Mouse (Mus musculus): ENCODE results near the gene D430042O09Rik. TPM values are rescaled to one million over a fixed set of nuclear protein-coding genes. Genes with fewer than 3 reads are reported as not detected.

Gene D430042O09Rik
- polyA plus RNA-seq, 1 experiment: 3.7 TPM

DNA sequence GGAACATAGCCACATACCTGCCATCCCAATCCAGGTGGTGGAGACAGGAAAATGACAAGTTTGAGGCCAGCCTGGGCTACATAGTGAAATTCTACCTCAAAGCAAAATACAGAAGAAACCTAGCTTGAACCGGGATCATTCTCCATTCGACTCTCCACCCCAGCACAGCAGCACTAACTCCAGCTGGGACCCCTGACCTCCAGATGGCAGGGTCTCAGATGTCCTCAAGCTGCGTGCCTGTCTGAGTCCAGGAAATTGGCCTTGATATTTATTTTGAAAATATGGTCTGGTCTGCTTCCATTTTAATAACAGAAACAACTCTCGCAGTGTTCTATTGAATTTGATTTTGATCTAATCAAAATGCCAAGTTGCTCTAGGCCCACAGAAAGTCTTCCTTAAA is 179.4 kb downstream of the D430042O09Rik start:
- TF ChIP-seq FOSL1 (IDR thresholded peaks at IDR 0.05; ENCODE audit: insufficient read depth, low read length, poor library complexity, severe bottlenecking) (no peak), MYOG (IDR thresholded peaks at IDR 0.05; ENCODE audit: control insufficient read depth, extremely low read depth, insufficient read length) (no peak), MYOD1 (IDR thresholded peaks at IDR 0.05; ENCODE audit: control insufficient read depth, insufficient read length, low read depth) (no peak), CEBPB (IDR thresholded peaks at IDR 0.05; ENCODE audit: low read depth) (no peak), USF1 (IDR thresholded peaks at IDR 0.05; ENCODE audit: low read depth) (no peak), MAX (IDR thresholded peaks at IDR 0.05) (no peak), CTCF (IDR thresholded peaks at IDR 0.05; ENCODE audit: control insufficient read depth, insufficient read depth, insufficient read length) (no peak)
- Histone ChIP-seq H3K36me3 (ENCODE audit: control insufficient read depth, insufficient read depth) (no peaks in the 10 kb centered on the region), H3K79me3 (ENCODE audit: low read depth) (no peaks in the 10 kb centered on the region), H3K4me3 (ENCODE audit: insufficient read depth, poor library complexity, severe bottlenecking) (no peak overlapping the region), H3K27me3 (ENCODE audit: control insufficient read depth, insufficient read depth, insufficient read length) (peaks cover 28% of the 10 kb centered on the region), H3ac (ENCODE audit: control insufficient read depth, insufficient read length, low read depth) (no peak overlapping the region), H3K79me2 (ENCODE audit: control insufficient read depth, insufficient read depth) (no peaks in the 10 kb centered on the region)

DNA sequence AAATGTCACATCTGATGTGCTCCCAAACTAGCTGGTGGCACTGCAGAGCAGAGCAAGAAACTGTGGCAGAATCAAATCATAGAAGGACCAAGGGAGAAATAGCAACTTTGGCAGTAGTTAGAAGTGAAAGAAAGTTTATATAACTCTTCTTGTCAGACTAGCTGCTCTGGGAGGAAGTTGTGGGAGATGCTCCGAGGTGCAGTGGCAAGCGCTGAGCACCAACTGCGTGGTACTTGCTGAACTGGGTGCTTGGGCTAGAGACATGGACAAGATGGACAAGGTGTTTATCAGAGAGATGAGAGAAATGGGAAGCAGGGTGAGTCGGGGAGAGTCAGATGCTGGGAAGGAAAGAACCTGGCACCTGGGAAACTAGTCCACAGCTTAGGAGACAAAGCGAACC is 180.1 kb downstream of the D430042O09Rik start:
- H3K36me3 ChIP-seq (ENCODE audit: control insufficient read depth, insufficient read depth): no peaks in the 10 kb centered on the region
- no peak overlapping the region for H3K4me3 ChIP-seq (ENCODE audit: insufficient read depth, poor library complexity, severe bottlenecking)
- no peaks in the 10 kb centered on the region for H3K79me2 ChIP-seq (ENCODE audit: control insufficient read depth, insufficient read depth)
- H3ac ChIP-seq (ENCODE audit: control insufficient read depth, insufficient read length, low read depth): no peak overlapping the region
- no peak for TF ChIP-seq CTCF (IDR thresholded peaks at IDR 0.05; ENCODE audit: control insufficient read depth, insufficient read depth, insufficient read length)
- no peak for TF ChIP-seq USF1 (IDR thresholded peaks at IDR 0.05; ENCODE audit: low read depth)
- no peak for TF ChIP-seq FOSL1 (IDR thresholded peaks at IDR 0.05; ENCODE audit: insufficient read depth, low read length, poor library complexity, severe bottlenecking)
- no peak for TF ChIP-seq MYOD1 (IDR thresholded peaks at IDR 0.05; ENCODE audit: control insufficient read depth, insufficient read length, low read depth)
- TF ChIP-seq MAX (IDR thresholded peaks at IDR 0.05): no peak
- TF ChIP-seq CEBPB (IDR thresholded peaks at IDR 0.05; ENCODE audit: low read depth): no peak
- no peaks in the 10 kb centered on the region for H3K79me3 ChIP-seq (ENCODE audit: low read depth)
- H3K27me3 ChIP-seq (ENCODE audit: control insufficient read depth, insufficient read depth, insufficient read length): peaks cover 33% of the 10 kb centered on the region

- H3K36me3 ChIP-seq (ENCODE audit: control insufficient read depth, insufficient read depth): no peaks in the 10 kb centered on the region
- peaks cover 35% of the 10 kb centered on the region for H3K27me3 ChIP-seq (ENCODE audit: control insufficient read depth, insufficient read depth, insufficient read length)
- H3K4me3 ChIP-seq (ENCODE audit: insufficient read depth, poor library complexity, severe bottlenecking): no peak overlapping the region
- no peaks in the 10 kb centered on the region for H3K79me2 ChIP-seq (ENCODE audit: control insufficient read depth, insufficient read depth)
- no peak overlapping the region for H3ac ChIP-seq (ENCODE audit: control insufficient read depth, insufficient read length, low read depth)
- no peaks in the 10 kb centered on the region for H3K79me3 ChIP-seq (ENCODE audit: low read depth)
- TF ChIP-seq MYOG (IDR thresholded peaks at IDR 0.05; ENCODE audit: control insufficient read depth, extremely low read depth, insufficient read length) (no peak), USF1 (IDR thresholded peaks at IDR 0.05; ENCODE audit: low read depth) (no peak), MYOD1 (IDR thresholded peaks at IDR 0.05; ENCODE audit: control insufficient read depth, insufficient read length, low read depth) (no peak), CTCF (IDR thresholded peaks at IDR 0.05; ENCODE audit: control insufficient read depth, insufficient read depth, insufficient read length) (no peak), CEBPB (IDR thresholded peaks at IDR 0.05; ENCODE audit: low read depth) (no peak), MAX (IDR thresholded peaks at IDR 0.05) (no peak), FOSL1 (IDR thresholded peaks at IDR 0.05; ENCODE audit: insufficient read depth, low read length, poor library complexity, severe bottlenecking) (no peak)
These were observed 180.7 kb downstream of the D430042O09Rik start for GRCm38 (mm10) chr7:125888373-125888772.

- Histone ChIP-seq H3K79me3 (ENCODE audit: low read depth) (no peaks in the 10 kb centered on the region), H3ac (ENCODE audit: control insufficient read depth, insufficient read length, low read depth) (no peak overlapping the region), H3K79me2 (ENCODE audit: control insufficient read depth, insufficient read depth) (no peaks in the 10 kb centered on the region), H3K36me3 (ENCODE audit: control insufficient read depth, insufficient read depth) (no peaks in the 10 kb centered on the region), H3K27me3 (ENCODE audit: control insufficient read depth, insufficient read depth, insufficient read length) (peaks cover 16% of the 10 kb centered on the region), H3K4me3 (ENCODE audit: insufficient read depth, poor library complexity, severe bottlenecking) (no peak overlapping the region)
- TF ChIP-seq MYOD1 (IDR thresholded peaks at IDR 0.05; ENCODE audit: control insufficient read depth, insufficient read length, low read depth) (no peak), FOSL1 (IDR thresholded peaks at IDR 0.05; ENCODE audit: insufficient read depth, low read length, poor library complexity, severe bottlenecking) (no peak), USF1 (IDR thresholded peaks at IDR 0.05; ENCODE audit: low read depth) (no peak), CTCF (IDR thresholded peaks at IDR 0.05; ENCODE audit: control insufficient read depth, insufficient read depth, insufficient read length) (no peak), MYOG (IDR thresholded peaks at IDR 0.05; ENCODE audit: control insufficient read depth, extremely low read depth, insufficient read length) (no peak), MAX (IDR thresholded peaks at IDR 0.05) (no peak), CEBPB (IDR thresholded peaks at IDR 0.05; ENCODE audit: low read depth) (no peak)
These were observed 185.9 kb downstream of the D430042O09Rik start for GRCm38 (mm10) chr7:125893621-125894020.

DNA sequence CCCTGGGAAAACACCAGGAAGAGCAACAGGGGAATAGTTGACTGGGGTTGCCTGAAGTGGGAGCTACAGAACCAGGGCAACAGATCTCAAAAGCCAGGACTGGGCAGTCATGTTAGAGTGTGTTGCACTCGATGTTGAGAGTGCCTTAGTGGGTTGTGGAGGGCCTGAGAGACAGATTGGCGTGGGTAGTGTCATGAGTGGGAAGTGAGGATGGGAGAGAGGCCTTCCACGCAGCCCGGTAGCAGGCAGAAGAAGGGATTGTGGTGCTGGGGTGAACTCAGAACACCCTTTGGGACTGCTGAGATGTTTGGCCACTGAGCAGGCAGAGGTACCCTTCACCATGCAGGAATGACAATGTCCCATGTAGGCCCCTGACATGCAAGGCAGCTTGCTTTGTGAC is 189.4 kb downstream of the D430042O09Rik start:
- H3ac ChIP-seq (ENCODE audit: control insufficient read depth, insufficient read length, low read depth): no peak overlapping the region
- no peaks in the 10 kb centered on the region for H3K79me3 ChIP-seq (ENCODE audit: low read depth)
- no peaks in the 10 kb centered on the region for H3K36me3 ChIP-seq (ENCODE audit: control insufficient read depth, insufficient read depth)
- H3K4me3 ChIP-seq (ENCODE audit: insufficient read depth, poor library complexity, severe bottlenecking): no peak overlapping the region
- peaks cover 14% of the 10 kb centered on the region for H3K27me3 ChIP-seq (ENCODE audit: control insufficient read depth, insufficient read depth, insufficient read length)
- no peaks in the 10 kb centered on the region for H3K79me2 ChIP-seq (ENCODE audit: control insufficient read depth, insufficient read depth)
- TF ChIP-seq MAX (IDR thresholded peaks at IDR 0.05) (no peak), MYOG (IDR thresholded peaks at IDR 0.05; ENCODE audit: control insufficient read depth, extremely low read depth, insufficient read length) (no peak), CTCF (IDR thresholded peaks at IDR 0.05; ENCODE audit: control insufficient read depth, insufficient read depth, insufficient read length) (no peak), USF1 (IDR thresholded peaks at IDR 0.05; ENCODE audit: low read depth) (no peak), MYOD1 (IDR thresholded peaks at IDR 0.05; ENCODE audit: control insufficient read depth, insufficient read length, low read depth) (no peak), FOSL1 (IDR thresholded peaks at IDR 0.05; ENCODE audit: insufficient read depth, low read length, poor library complexity, severe bottlenecking) (no peak), CEBPB (IDR thresholded peaks at IDR 0.05; ENCODE audit: low read depth) (no peak)

GRCm38 (mm10) chr7:125899036-125899435 is 191.3 kb downstream of the D430042O09Rik start:
- H3K27me3 ChIP-seq (ENCODE audit: control insufficient read depth, insufficient read depth, insufficient read length): peaks cover 7% of the 10 kb centered on the region
- no peaks in the 10 kb centered on the region for H3K79me2 ChIP-seq (ENCODE audit: control insufficient read depth, insufficient read depth)
- H3ac ChIP-seq (ENCODE audit: control insufficient read depth, insufficient read length, low read depth): no peak overlapping the region
- H3K36me3 ChIP-seq (ENCODE audit: control insufficient read depth, insufficient read depth): no peaks in the 10 kb centered on the region
- no peak overlapping the region for H3K4me3 ChIP-seq (ENCODE audit: insufficient read depth, poor library complexity, severe bottlenecking)
- H3K79me3 ChIP-seq (ENCODE audit: low read depth): no peaks in the 10 kb centered on the region
- TF ChIP-seq MYOD1 (IDR thresholded peaks at IDR 0.05; ENCODE audit: control insufficient read depth, insufficient read length, low read depth) (peak; percentile 94), FOSL1 (IDR thresholded peaks at IDR 0.05; ENCODE audit: insufficient read depth, low read length, poor library complexity, severe bottlenecking) (peak; percentile 59), MYOG (IDR thresholded peaks at IDR 0.05; ENCODE audit: control insufficient read depth, extremely low read depth, insufficient read length) (no peak), CTCF (IDR thresholded peaks at IDR 0.05; ENCODE audit: control insufficient read depth, insufficient read depth, insufficient read length) (no peak), MAX (IDR thresholded peaks at IDR 0.05) (peak; percentile 94)
